Mouse (Mus musculus) embryonic facial prominence, embryonic 13.5 days (tissue): ENCODE measurements around the gene Col18a1. TPM values are rescaled to one million over a fixed set of nuclear protein-coding genes. Genes with fewer than 3 reads are reported as not detected.

Source experiments
- ATAC-seq: fragments of 200-750 bp; cut with Nextera tagmentation; 2 replicates; pipeline ENCODE4 v1.8.0; 2017; ENCODE audit warnings: low read depth; ENCODE audit not compliant: insufficient number of reproducible peaks, insufficient read depth, low FRiP score, low TSS enrichment
- H3K27ac ChIP-seq: fragments of 300-500 bp; sonication (generic); 2 replicates; pipeline ENCODE4 v1.5.1; 2015; ENCODE audit warnings: moderate library complexity, mild to moderate bottlenecking, inconsistent platforms
- H3K27me3 ChIP-seq: fragments of 300-500 bp; sonication (generic); 2 replicates; pipeline ENCODE4 v1.6.1; 2015; ENCODE audit warnings: mild to moderate bottlenecking, inconsistent platforms
- H3K36me3 ChIP-seq: fragments of 300-500 bp; sonication (generic); 2 replicates; pipeline ENCODE4 v1.6.1; 2015; ENCODE audit warnings: mild to moderate bottlenecking, inconsistent platforms
- H3K4me1 ChIP-seq: fragments of 300-500 bp; sonication (generic); 2 replicates; pipeline ENCODE4 v1.6.1; 2015; ENCODE audit warnings: inconsistent platforms
- H3K4me2 ChIP-seq: fragments of 300-500 bp; sonication (generic); 2 replicates; pipeline ENCODE4 v1.6.1; 2015; ENCODE audit warnings: moderate library complexity, mild to moderate bottlenecking, inconsistent platforms
- H3K4me3 ChIP-seq: fragments of 300-500 bp; sonication (generic); 2 replicates; pipeline ENCODE4 v1.5.1; 2015; ENCODE audit warnings: mild to moderate bottlenecking, inconsistent platforms
- H3K9ac ChIP-seq: fragments of 300-500 bp; sonication (generic); 2 replicates; pipeline ENCODE4 v1.6.1; 2015; ENCODE audit warnings: mild to moderate bottlenecking, inconsistent platforms
- H3K9me3 ChIP-seq: fragments of 300-500 bp; sonication (generic); 2 replicates; pipeline ENCODE4 v1.6.1; 2016; ENCODE audit warnings: inconsistent platforms
- WGBS: fragments of 180-500 bp; shearing (Covaris S2); methylation state at CpG from one replicate; pipeline ENCODE4 v1.1.7; 2015; ENCODE audit warnings: mixed read lengths; 5-methylcytosine and 5-hydroxymethylcytosine counted together
- polyA plus RNA-seq: library from polyadenylated mRNA; unstranded; fragments of >200 nt; fragmentation: Nextera tagmentation; extraction: Ambion mirVana; gene quantifications from 2 replicates; pipeline ENCODE4 v1.2.1, GENCODE M21; 2015

Gene Col18a1
- polyA plus RNA-seq, 1 experiment from 2014 or later = 86.3 TPM

DNA sequence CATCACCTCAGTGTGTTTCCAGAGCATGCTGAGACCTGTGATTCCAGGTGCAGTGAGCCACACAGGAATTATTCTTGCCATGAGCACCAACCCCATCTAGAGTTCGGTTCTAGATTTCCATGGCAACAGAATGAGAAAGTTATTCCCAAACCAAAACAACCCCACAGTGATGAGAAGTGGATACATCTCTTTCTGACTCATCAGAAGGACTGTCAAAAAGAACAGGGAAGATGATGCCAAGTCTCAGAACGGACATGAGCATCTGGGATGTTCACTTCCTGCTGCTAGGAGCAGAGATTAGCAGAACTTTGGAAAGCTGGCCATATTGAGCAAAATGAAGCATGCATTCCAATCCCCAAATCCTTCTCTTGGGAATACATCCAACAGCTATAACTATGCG lies 13.8 kb upstream of the Col18a1 start:
- no peak for ATAC-seq
- H3K27me3 ChIP-seq = no peaks in the 10 kb centered on the region

DNA sequence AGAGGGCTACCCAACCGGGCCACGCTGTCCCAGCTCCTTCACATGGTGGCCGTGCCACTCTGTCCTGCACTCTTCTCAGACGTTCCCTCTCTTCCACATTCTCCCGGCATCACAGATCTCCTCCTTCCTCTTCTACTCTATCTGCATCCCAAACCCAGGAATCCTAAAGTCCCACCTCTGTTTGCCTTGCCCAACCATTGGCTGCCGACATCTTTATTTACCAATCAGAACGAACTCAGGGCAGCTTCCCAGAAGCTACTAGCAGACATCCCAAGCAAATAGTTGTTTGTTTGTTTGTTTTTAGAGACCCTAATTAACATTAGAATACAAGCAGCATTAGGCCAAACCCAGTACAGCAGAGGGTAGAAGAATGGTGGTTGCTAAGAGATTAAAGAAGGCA lies 12.3 kb upstream of the Col18a1 start:
- Histone ChIP-seq H3K27ac (no peak overlapping the region), H3K9me3 (no peaks in the 10 kb centered on the region), H3K4me1 (no peaks in the 10 kb centered on the region), H3K4me3 (no peak overlapping the region), H3K27me3 (no peaks in the 10 kb centered on the region), H3K36me3 (no peaks in the 10 kb centered on the region), H3K9ac (no peak overlapping the region), H3K4me2 (no peak overlapping the region)
- WGBS = 78% methylated on average over 7 of the region's 7 CpGs
- ATAC-seq = no peak

More for the DNA sequence above, 13.8 kb upstream of the Col18a1 start:
- Histone ChIP-seq H3K4me3 (no peak overlapping the region), H3K9ac (no peak overlapping the region), H3K4me1 (no peaks in the 10 kb centered on the region), H3K27ac (no peak overlapping the region), H3K4me2 (no peak overlapping the region), H3K36me3 (no peaks in the 10 kb centered on the region), H3K9me3 (no peaks in the 10 kb centered on the region)
- WGBS = 88% methylated on average over 3 of the region's 3 CpGs

DNA sequence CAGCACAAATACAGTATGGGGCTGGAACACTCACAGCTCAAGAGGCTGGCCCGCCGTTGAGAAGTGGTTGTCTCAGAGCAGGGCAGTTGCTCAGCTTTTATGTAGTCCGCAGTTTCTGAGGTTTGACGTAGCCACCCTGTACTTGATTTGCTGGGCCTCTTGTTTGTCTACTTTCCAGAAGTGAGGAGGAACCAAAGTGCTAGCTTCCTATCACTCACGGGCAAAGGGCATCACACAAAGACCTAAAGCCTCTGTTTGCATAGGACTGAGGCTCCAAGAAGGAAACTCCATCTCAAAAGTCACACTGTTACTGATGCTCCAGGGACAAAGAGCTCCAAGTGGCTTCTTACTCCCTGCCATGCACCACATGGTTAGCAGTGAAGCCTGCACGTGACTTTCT lies 4.1 kb upstream of the Col18a1 start:
- 91% methylated on average over 6 of the region's 6 CpGs for WGBS
- Histone ChIP-seq H3K4me3 (no peak overlapping the region), H3K27me3 (peaks cover 23% of the 10 kb centered on the region)

DNA sequence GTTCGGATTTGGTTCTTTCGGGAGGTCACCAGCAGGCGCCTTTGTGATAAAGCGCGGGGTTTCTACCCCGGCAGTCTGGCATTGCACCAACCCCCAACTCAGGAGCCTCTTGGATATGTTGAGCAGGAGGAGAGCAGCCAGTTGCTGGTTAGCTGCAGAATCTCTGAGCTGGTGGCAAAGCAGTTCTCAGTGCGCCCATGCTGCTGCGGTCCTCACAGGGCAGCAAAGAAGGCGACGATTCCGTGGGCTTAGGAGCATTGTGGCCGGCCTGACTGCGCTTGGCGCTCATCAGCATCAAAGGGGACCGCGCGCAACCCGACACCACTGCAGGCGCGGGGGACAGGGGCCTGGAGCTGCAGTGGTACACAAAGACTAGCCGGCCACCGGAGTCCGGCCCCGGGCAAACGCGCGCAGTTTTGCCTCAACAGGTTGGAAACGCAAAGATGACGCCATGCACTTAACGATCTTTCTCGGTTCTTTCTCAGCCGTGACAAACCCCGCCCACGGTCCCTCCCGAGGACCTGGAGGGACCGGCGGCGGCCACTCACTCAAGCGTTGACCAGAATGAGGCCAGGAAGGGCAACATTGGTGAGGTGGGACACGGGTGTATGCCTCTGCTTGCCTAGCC lies 916 bp downstream of the Col18a1 start:
- ATAC-seq = no peak
- Histone ChIP-seq H3K4me2 (peak overlapping the region; percentile 97), H3K9me3 (no peaks in the 10 kb centered on the region), H3K27ac (peak overlapping the region; percentile 62), H3K9ac (peak overlapping the region; percentile 71), H3K4me3 (peak overlapping the region; percentile 54), H3K4me1 (peaks cover 44% of the 10 kb centered on the region), H3K27me3 (peaks cover 33% of the 10 kb centered on the region), H3K36me3 (no peaks in the 10 kb centered on the region)
- under 1% methylated on average over 40 of the region's 40 CpGs for WGBS

More for the DNA sequence above, 4.1 kb upstream of the Col18a1 start:
- ATAC-seq = no peak
- Histone ChIP-seq H3K4me1 (peaks cover 21% of the 10 kb centered on the region), H3K9me3 (no peaks in the 10 kb centered on the region), H3K36me3 (no peaks in the 10 kb centered on the region), H3K27ac (no peak overlapping the region), H3K4me2 (no peak overlapping the region), H3K9ac (no peak overlapping the region)

DNA sequence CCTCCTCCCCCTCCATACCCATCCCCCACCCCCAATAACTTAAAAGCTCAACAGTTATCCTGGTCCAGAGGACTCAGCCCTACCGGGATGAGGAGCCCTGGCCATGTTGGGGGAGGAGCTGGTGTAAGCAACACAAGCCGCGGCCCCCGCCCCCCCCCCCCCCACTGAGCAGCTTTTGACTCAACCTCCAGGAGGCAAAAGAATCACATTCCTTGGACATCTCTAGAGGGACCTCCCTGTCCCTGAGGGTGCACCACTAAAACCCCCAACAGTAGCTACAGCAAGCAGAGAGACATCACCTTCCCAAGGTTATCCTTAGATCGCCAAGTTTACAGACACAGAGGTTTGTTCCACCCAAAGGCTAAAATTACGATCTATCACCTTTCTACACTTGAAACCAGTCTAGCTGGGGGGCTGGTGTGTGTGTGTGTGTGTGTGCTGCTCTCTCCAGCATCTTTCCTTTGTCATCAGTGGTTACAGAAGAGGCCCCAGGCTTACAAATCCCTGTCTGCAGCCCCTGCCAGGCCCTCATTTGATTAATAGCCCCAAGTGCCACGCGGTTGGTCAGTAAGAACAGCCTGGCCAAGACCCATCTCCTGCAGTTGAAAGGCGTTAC lies 1.8 kb downstream of the Col18a1 start:
- ATAC-seq = no peak
- 6% methylated on average over 9 of the region's 9 CpGs for WGBS
- peak overlapping the region; percentile 54 for H3K4me3 ChIP-seq
- peak overlapping the region; percentile 97 for H3K4me2 ChIP-seq
- peak overlapping the region; percentile 71; the same call in 1 of the 2 replicates for H3K9ac ChIP-seq
- H3K36me3 ChIP-seq = no peaks in the 10 kb centered on the region
- H3K9me3 ChIP-seq = no peaks in the 10 kb centered on the region
- H3K27me3 ChIP-seq = peaks cover 33% of the 10 kb centered on the region
- no peak overlapping the region for H3K27ac ChIP-seq
- H3K4me1 ChIP-seq = peaks cover 53% of the 10 kb centered on the region

DNA sequence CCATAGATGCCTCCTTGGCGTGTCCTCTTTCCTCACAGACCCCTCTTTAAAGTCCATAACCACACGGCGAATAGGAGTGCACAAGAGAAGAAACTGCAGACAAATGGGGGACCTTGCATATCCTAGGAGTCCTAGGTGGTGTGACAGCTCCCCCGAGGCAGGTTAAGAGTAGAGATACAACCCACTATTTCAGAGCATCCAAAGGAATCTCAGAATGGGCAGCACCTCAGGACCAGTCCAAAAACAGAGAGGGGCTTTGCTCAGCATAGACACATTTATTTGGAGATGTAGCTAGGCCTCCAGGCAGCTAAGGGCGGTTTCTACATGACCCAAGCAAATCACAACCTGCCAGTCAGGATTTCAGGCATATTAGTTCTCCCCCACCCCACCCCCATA lies 2.3 kb downstream of the Col18a1 start:
- H3K9ac ChIP-seq = no peak overlapping the region
- H3K27me3 ChIP-seq = peaks cover 33% of the 10 kb centered on the region
- H3K4me2 ChIP-seq = peak overlapping the region; percentile 97
- H3K36me3 ChIP-seq = no peaks in the 10 kb centered on the region
- WGBS = 16% methylated on average over 5 of the region's 5 CpGs
- no peaks in the 10 kb centered on the region for H3K9me3 ChIP-seq
- ATAC-seq = no peak
- H3K4me1 ChIP-seq = peaks cover 58% of the 10 kb centered on the region
- no peak overlapping the region for H3K27ac ChIP-seq
- H3K4me3 ChIP-seq = 0 out of 2 replicates have a peak overlapping the region, but pooled peaks have one; percentile 54

DNA sequence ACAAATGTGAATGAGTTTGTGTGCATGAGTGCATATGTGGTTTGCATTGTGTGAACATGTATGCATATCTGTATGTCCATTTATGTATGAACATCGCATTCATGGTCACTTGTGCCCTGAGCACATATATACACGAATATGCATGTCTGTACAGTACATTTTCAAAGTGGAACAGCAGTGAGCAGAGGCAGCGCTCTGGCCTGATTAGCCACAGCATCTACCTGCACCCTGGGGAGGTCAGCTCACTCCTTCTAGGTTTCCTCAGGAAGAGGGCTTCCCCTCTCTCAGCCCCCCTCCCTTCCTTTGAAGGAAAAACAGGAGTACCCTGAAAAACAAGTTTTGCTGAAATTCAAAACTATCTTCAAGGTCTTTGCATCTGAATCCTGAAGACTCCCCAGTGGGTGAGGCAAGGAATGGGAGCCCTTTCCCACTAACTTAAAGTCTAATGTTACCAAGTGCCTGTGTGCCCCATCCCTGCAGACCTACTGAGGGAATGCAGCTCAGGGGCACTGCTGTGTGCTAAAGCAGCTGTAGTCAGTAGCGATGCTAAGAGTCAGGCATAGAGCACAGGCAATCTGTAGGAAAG lies 2.9 kb downstream of the Col18a1 start:
- Histone ChIP-seq H3K9me3 (no peaks in the 10 kb centered on the region), H3K4me1 (peaks cover 64% of the 10 kb centered on the region), H3K4me3 (no peak overlapping the region), H3K4me2 (peak overlapping the region; percentile 97), H3K27ac (no peak overlapping the region), H3K9ac (no peak overlapping the region), H3K27me3 (peaks cover 33% of the 10 kb centered on the region), H3K36me3 (no peaks in the 10 kb centered on the region)
- WGBS = 31% methylated on average over 4 of the region's 4 CpGs
- no peak for ATAC-seq

DNA sequence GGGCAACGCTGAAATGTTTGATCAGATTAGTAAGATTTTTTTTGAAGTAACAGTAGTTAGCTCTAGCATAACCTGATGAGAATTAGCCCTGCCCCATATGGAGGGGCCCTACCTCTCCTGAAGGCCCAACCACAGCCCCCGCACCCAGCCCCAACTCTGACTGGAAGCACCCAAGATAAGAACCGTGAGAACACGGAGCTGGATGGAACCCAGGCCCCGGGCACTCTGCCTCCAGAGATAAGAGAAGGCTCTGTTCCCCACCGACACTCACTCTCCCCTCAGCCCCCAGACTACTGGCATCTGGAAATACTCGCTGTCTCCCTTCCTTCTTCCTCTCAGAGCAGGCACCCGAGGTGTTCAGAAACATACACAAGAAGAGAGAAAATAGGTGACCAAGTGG lies 6.8 kb downstream of the Col18a1 start:
- H3K4me1 ChIP-seq = peaks cover 41% of the 10 kb centered on the region
- no peak overlapping the region for H3K27ac ChIP-seq
- H3K4me2 ChIP-seq = no peak overlapping the region
- H3K36me3 ChIP-seq = no peaks in the 10 kb centered on the region
- H3K4me3 ChIP-seq = no peak overlapping the region
- peaks cover 2% of the 10 kb centered on the region for H3K27me3 ChIP-seq
- H3K9ac ChIP-seq = no peak overlapping the region
- no peak for ATAC-seq
- H3K9me3 ChIP-seq = no peaks in the 10 kb centered on the region
- WGBS = 46% methylated on average over 8 of the region's 8 CpGs

DNA sequence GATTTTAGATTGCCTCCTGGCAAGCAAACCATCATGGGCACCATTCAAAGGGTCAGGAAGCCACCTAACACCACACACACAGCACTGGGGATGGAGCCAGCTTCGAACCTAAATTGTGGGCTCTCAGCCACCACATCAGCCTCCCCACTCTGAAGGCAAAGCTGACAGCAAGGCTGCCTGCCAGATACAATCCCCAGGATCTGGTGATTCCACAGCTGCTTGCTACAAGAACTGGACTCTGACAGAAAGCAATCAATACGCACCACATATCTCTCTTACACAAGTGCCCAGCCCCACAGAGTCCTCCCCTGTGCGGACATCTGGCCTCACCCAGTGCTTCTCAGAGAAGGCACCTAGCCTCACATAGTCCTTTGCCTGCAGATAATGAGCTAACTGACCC lies 7.4 kb downstream of the Col18a1 start:
- H3K9ac ChIP-seq = no peak overlapping the region
- H3K9me3 ChIP-seq = no peaks in the 10 kb centered on the region
- no peak overlapping the region for H3K4me3 ChIP-seq
- ATAC-seq = no peak
- 56% methylated on average over 3 of the region's 3 CpGs for WGBS
- H3K4me1 ChIP-seq = peaks cover 36% of the 10 kb centered on the region
- H3K27ac ChIP-seq = peak overlapping the region; percentile 13; the same call in 1 of the 2 replicates
- H3K4me2 ChIP-seq = no peak overlapping the region
- H3K36me3 ChIP-seq = no peaks in the 10 kb centered on the region
- no peaks in the 10 kb centered on the region for H3K27me3 ChIP-seq

DNA sequence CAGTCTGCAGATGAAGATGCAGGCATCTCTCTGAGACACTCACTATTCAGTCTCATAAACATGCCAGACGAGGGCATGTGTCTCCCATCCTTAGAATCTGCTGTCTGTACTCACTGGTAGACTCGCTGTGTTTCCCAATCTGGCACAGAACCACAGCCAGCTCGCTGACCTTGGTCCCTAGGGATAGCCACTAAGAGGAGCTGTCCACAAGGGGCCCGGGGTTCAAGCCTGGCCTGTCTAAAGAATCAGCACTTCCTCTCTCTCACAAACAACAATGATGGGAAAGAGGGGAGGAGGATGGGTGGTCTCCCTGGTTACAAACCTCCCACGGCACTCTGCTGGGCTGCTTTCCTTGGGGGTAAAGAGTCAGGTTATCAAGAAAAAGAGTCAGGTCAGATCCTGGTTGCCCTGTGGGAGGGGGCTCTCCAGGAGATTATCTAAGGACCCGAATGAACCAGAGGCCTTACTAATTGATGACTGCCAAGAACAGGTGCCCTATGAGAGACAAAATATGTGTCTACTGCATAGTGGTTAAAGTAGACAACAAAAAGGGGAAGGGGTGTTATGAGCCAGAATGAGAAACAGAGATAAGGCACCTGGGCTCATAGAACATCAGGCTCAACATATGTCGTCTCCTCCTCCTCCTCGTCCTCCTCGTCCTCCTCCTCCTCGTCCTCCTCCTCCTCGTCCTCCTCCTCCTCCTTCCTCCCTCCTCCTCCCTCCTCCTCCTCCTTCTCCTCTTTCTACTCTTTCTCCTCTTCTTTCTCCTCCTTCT lies 8.9 kb downstream of the Col18a1 start:
- no peak overlapping the region for H3K4me2 ChIP-seq
- no peak for ATAC-seq
- no peaks in the 10 kb centered on the region for H3K36me3 ChIP-seq
- H3K9ac ChIP-seq = no peak overlapping the region
- H3K9me3 ChIP-seq = no peaks in the 10 kb centered on the region
- no peaks in the 10 kb centered on the region for H3K27me3 ChIP-seq
- no peak overlapping the region for H3K4me3 ChIP-seq
- peaks cover 34% of the 10 kb centered on the region for H3K4me1 ChIP-seq
- 31% methylated on average over 10 of the region's 11 CpGs for WGBS
- H3K27ac ChIP-seq = no peak overlapping the region

DNA sequence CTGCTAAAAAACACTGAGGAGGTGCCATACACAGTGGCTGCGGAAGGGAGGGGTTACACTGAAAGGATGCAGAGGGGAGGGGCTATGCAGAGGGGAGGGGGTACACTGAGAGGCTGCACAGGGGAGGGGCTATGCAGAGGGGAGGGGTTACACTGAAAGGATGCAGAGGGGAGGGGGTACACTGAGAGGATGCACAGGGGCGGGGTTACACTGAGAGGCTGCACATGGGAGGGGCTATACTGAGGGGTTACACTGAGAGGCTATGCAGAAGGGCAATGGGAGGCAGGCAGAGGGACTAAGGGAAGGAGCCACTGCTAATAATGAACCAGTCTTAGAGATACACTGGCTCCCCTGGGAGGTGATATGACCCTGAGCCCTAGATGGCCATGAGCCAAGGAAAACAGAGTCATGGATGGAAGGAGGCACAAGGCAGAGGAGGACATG lies 14.1 kb downstream of the Col18a1 start:
- Histone ChIP-seq H3K9ac (peak overlapping the region; percentile 33; the same call in 1 of the 2 replicates), H3K4me2 (no peak overlapping the region), H3K4me1 (peaks cover 27% of the 10 kb centered on the region), H3K36me3 (no peaks in the 10 kb centered on the region), H3K27me3 (no peaks in the 10 kb centered on the region), H3K4me3 (no peak overlapping the region), H3K9me3 (no peaks in the 10 kb centered on the region), H3K27ac (no peak overlapping the region)
- no peak for ATAC-seq
- 19% methylated on average over 2 of the region's 2 CpGs for WGBS
